In the genomic region with DNA sequence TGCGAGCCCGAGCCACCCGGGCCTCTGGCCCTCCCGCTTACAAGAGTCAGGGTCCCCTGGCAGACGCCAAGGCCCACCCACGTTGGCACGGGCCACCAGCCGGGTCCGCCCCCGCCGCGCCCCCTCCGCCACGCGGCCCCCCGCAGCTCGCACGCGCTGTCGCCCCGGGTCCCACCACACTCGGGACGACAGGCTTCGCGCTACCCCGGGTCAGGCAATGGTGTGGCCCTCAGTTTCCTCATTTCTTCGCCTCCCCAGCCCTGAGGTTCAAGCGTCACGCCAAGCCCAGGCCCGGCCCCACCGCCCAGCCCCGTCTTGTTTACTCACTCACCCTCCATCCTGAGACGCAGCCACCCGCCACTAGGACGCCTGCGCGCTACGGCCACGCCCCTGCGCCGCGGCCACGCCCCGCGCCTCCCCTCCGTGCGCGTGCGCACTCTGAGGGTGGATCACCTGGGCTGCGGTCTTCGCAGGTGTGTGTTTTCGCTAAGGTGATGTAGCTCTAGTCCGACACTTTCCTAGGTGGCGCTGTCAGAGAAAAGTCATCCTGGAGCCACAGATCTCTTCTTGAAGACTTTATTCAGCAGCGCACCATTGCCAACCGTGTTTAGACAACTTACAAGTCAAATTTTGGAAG, we compare ENCODE assay signal across 8 mouse cellular contexts. TPM values are rescaled to one million over a fixed set of nuclear protein-coding genes. Genes with fewer than 3 reads are reported as not detected.
A peak's percentile ranks its signal among the peaks of the same experiment; 100 is the strongest.
DNase-seq lines count a peak whose midpoint lies in the region; ATAC-seq and TF ChIP-seq lines count a peak whose summit lies in the region.

A gene (minus strand): TSS at position 399 of the 637 bp plus-strand sequence.

- peak within 1 kb of the TSS; percentile 87 for H3K9ac ChIP-seq in forebrain, embryonic 16.5 days (replicated peaks; ENCODE audit: low read depth, low read length)
- peak within 1 kb of the TSS; percentile 76 for H3K9ac ChIP-seq in neural tube, embryonic 14.5 days (replicated peaks; ENCODE audit: low read depth, low read length)

- ATAC-seq in G1E (ENCODE audit: extremely low read depth, insufficient number of reproducible peaks, low FRiP score, poor library complexity, severe bottlenecking) = peak; percentile 66
- ATAC-seq in forebrain, embryonic 16.5 days = peak; percentile 96
- peak; percentile 96 for ATAC-seq in neural tube, embryonic 14.5 days (ENCODE audit: low read depth)

- DNase-seq in G1E (ENCODE audit: low spot score) = peak; percentile 87
- DNase-seq in cerebellum, adult 18-20 months = peak; percentile 90 to 98
- DNase-seq in heart, postnatal 25 days (ENCODE audit: low spot score) = peak; percentile 86
- peak; percentile 85 to 92 for DNase-seq in layer of hippocampus, adult 18-20 months (ENCODE audit: low spot score in 2 of 2)
- DNase-seq in lung, adult 18-20 months = peak; percentile 93 to 95

- H3K4me2 ChIP-seq in forebrain, embryonic 16.5 days (ENCODE audit: low read length) = peak within 1 kb of the TSS; percentile 92
- H3K4me2 ChIP-seq in neural tube, embryonic 14.5 days (ENCODE audit: low read depth, low read length) = peak within 1 kb of the TSS; percentile 92

- intact Hi-C loops in heart, postnatal 25 days (cut with DNase I) = no loop called here

- 1% methylated on average over 51 of the region's 56 CpGs for WGBS in forebrain, embryonic 16.5 days
- 2% methylated on average over 52 of the region's 56 CpGs for WGBS in neural tube, embryonic 14.5 days

- H3K36me3 ChIP-seq in G1E (replicated peaks) = peaks cover 5% of the 10 kb centered on the region
- H3K36me3 ChIP-seq in forebrain, embryonic 16.5 days (ENCODE audit: control insufficient read depth, insufficient read depth) = no peaks in the 10 kb centered on the region
- H3K36me3 ChIP-seq in neural tube, embryonic 14.5 days (ENCODE audit: control insufficient read depth, insufficient read depth, low read length) = no peaks in the 10 kb centered on the region
- H3K36me3 ChIP-seq in testis, adult 2 months (ENCODE audit: control insufficient read depth, insufficient read depth, low read length) = no peaks in the 10 kb centered on the region

- peak; percentile 69 for TF ChIP-seq POLR2A in testis, adult 2 months (IDR thresholded peaks at IDR 0.05; ENCODE audit: control insufficient read depth, low read depth, low read length)

- no peak for TF ChIP-seq CTCF in G1E (IDR thresholded peaks at IDR 0.05; ENCODE audit: low read depth, low read length)
- TF ChIP-seq CTCF in testis, adult 2 months (IDR thresholded peaks at IDR 0.05; ENCODE audit: control insufficient read depth, insufficient read depth, insufficient replicate concordance, low read depth, low read length) = 0 out of 2 replicates have a peak, but pooled peaks have one; percentile 19

- no peaks in the 10 kb centered on the region for H3K9me3 ChIP-seq in G1E (replicated peaks)
- no peaks in the 10 kb centered on the region for H3K9me3 ChIP-seq in forebrain, embryonic 16.5 days (ENCODE audit: control insufficient read depth, low read length)
- H3K9me3 ChIP-seq in neural tube, embryonic 14.5 days (ENCODE audit: control insufficient read depth, low read length) = no peaks in the 10 kb centered on the region

- peak within 1 kb of the TSS; percentile 91 for H3K4me3 ChIP-seq in G1E (ENCODE audit: low read depth, low read length)
- H3K4me3 ChIP-seq in forebrain, embryonic 16.5 days (replicated peaks; ENCODE audit: low read length) = peak within 1 kb of the TSS; percentile 88
- H3K4me3 ChIP-seq in neural tube, embryonic 14.5 days (ENCODE audit: low read depth, low read length) = peak within 1 kb of the TSS; percentile 82
- H3K4me3 ChIP-seq in testis, adult 2 months (ENCODE audit: control insufficient read depth, low read depth, low read length) = peak within 1 kb of the TSS; percentile 85

- H3K4me1 ChIP-seq in G1E (ENCODE audit: insufficient read depth, low read depth, low read length) = peaks cover 60% of the 10 kb centered on the region
- peaks cover 28% of the 10 kb centered on the region for H3K4me1 ChIP-seq in forebrain, embryonic 16.5 days (replicated peaks; ENCODE audit: control insufficient read depth, insufficient read depth, low read length)
- H3K4me1 ChIP-seq in neural tube, embryonic 14.5 days (ENCODE audit: control insufficient read depth, insufficient read depth, low read length) = peaks cover 4% of the 10 kb centered on the region; the same call in 1 of the 2 replicates
- peaks cover 13% of the 10 kb centered on the region for H3K4me1 ChIP-seq in testis, adult 2 months (ENCODE audit: control insufficient read depth, insufficient read depth, low read length)

- H3K27me3 ChIP-seq in G1E (ENCODE audit: insufficient read depth, low read length) = peaks cover 36% of the 10 kb centered on the region
- no peaks in the 10 kb centered on the region for H3K27me3 ChIP-seq in forebrain, embryonic 16.5 days (replicated peaks; ENCODE audit: control insufficient read depth, insufficient read depth, low read length)
- H3K27me3 ChIP-seq in neural tube, embryonic 14.5 days (ENCODE audit: control insufficient read depth, insufficient read depth, low read length) = no peaks in the 10 kb centered on the region
- no peaks in the 10 kb centered on the region for H3K27me3 ChIP-seq in testis, adult 2 months (ENCODE audit: control insufficient read depth, insufficient read depth, low read length)

- no peak within 1 kb of the TSS; the same call in 1 of the 2 replicates for H3K27ac ChIP-seq in forebrain, embryonic 16.5 days (ENCODE audit: low read length)
- H3K27ac ChIP-seq in neural tube, embryonic 14.5 days (ENCODE audit: low read depth, low read length) = peak within 1 kb of the TSS; percentile 39
- H3K27ac ChIP-seq in testis, adult 2 months (ENCODE audit: control insufficient read depth, insufficient read depth, low read depth, low read length) = peak within 1 kb of the TSS; percentile 67; the same call in 1 of the 2 replicates

RNA-seq across cellular contexts. Expression of the gene that starts here (rescaled TPM):
- total RNA-seq in G1E (2014; fragmentation: Nextera tagmentation) (46.1 and 55.9 TPM in 2 replicates), G1E (2017) (23.9 and 25.4 TPM in 2 replicates)
- polyA plus RNA-seq in G1E (2012) = 2.0 and 4.2 TPM in 2 replicates
- 24.8 and 27.0 TPM in 2 replicates for polyA plus RNA-seq in forebrain, embryonic 16.5 days (2015; fragmentation: Nextera tagmentation; extraction: Ambion mirVana)
- 10 to 100 TPM; 26.0 to 30.4 TPM for total RNA-seq in heart, postnatal 25 days (2021)
- 10 to 100 TPM; 79.0 to 84.0 TPM for total RNA-seq in layer of hippocampus, adult 18-20 months (2021)
- 28.4 and 30.7 TPM in 2 replicates for polyA plus RNA-seq in neural tube, embryonic 14.5 days (2014; fragmentation: Nextera tagmentation; extraction: Ambion mirVana)
- polyA plus RNA-seq in testis, adult 2 months (2012; rRNA removed) = 14.3 and 14.5 TPM in 2 replicates
